Mouse (Mus musculus) hindbrain, postnatal 0 days (tissue): Measurements from ENCODE around the gene Suclg2. TPM values are rescaled to one million over a fixed set of nuclear protein-coding genes. Genes with fewer than 3 reads are reported as not detected.

Experiments used
- ATAC-seq: fragments of 200-750 bp; cut with Nextera tagmentation; 2 replicates; pipeline ENCODE4 v1.8.0; 2017; ENCODE audit warnings: mild to moderate bottlenecking, moderate TSS enrichment, moderate library complexity
- DNase-seq: peaks from one replicate; pipeline ENCODE4 v3.0.0-alpha.2; 2015; ENCODE audit warnings: low spot score
- H3K27ac ChIP-seq: fragments of 300-500 bp; sonication (generic); 2 replicates; pipeline ENCODE4 v1.5.1; 2014; ENCODE audit warnings: mild to moderate bottlenecking
- H3K27me3 ChIP-seq: fragments of 300-500 bp; sonication (generic); 2 replicates; pipeline ENCODE4 v1.6.1; 2014; ENCODE audit warnings: low read length, mixed read lengths; ENCODE audit not compliant: insufficient read depth
- H3K36me3 ChIP-seq: fragments of 300-500 bp; sonication (generic); 2 replicates; pipeline ENCODE4 v1.6.1; 2014; ENCODE audit warnings: low read length, mixed read lengths; ENCODE audit not compliant: insufficient read depth
- H3K4me1 ChIP-seq: fragments of 300-500 bp; sonication (generic); 2 replicates; pipeline ENCODE4 v1.6.1; 2014; ENCODE audit warnings: antibody characterized with exemption, low read length, mixed read lengths; ENCODE audit not compliant: insufficient read depth
- H3K4me2 ChIP-seq: fragments of 300-500 bp; sonication (generic); 2 replicates; pipeline ENCODE4 v1.6.1; 2014; ENCODE audit warnings: low read depth, mild to moderate bottlenecking, low read length, moderate library complexity, mixed read lengths
- H3K4me3 ChIP-seq: fragments of 300-500 bp; sonication (generic); 2 replicates; pipeline ENCODE4 v1.5.1; 2014; ENCODE audit warnings: low read length
- H3K9ac ChIP-seq: fragments of 300-500 bp; sonication (generic); replicated peaks from 2 replicates; pipeline ENCODE4 v1.6.1; 2014; ENCODE audit warnings: mild to moderate bottlenecking, low read length, moderate library complexity, mixed read lengths
- H3K9me3 ChIP-seq: fragments of 300-500 bp; sonication (generic); 2 replicates; pipeline ENCODE4 v1.6.1; 2016; ENCODE audit warnings: low read length, mixed read lengths
- CTCF ChIP-seq: IDR thresholded peaks from 2 replicates; pipeline ENCODE4 v1.5.1; 2016; ENCODE audit warnings: antibody characterized with exemption, control low read depth, low read depth
- WGBS: fragments of 180-500 bp; shearing (Covaris S2); extraction: QIAGEN DNeasy Blood & Tissue Kit; methylation state at CpG from one replicate; pipeline ENCODE4 v1.1.7; 2014; 5-methylcytosine and 5-hydroxymethylcytosine counted together
- polyA plus RNA-seq: library from polyadenylated mRNA; unstranded; fragments of >200 nt; fragmentation: Nextera tagmentation; extraction: Ambion mirVana; gene quantifications from 2 replicates; pipeline ENCODE4 v1.2.1, GENCODE M21; 2015
- total RNA-seq: library from RNA; depleted of rRNA; stranded (reverse); fragments of >200 nt; gene quantifications from 2 replicates; pipeline ENCODE4 v1.2.3, GENCODE M21; 2014

Gene Suclg2
- total and polyA plus RNA-seq, 2 experiments from 2014 or later = 13.9 to 22.6 TPM

DNA sequence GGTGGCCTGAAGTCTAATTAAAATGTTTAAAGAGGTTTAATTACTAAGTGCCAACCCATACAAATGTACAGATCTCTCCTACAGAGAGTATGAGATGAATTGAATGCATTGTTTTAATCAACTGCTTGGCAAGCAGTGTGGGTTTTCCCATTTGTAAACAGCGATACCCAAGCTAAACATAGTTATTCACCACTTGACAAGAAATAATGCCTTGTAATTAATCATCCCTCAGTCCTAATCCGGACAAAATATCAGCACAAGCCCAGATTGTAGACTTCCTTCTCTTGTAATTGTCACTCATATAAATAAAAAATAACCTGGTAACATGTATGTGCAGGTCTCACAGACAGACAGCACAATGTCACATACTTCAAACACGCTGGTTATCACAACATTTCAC lies 183.4 kb downstream of the Suclg2 start:
- 58% methylated on average over 3 of the region's 3 CpGs for WGBS
- no peak for DNase-seq
- TF ChIP-seq CTCF = no peak

DNA sequence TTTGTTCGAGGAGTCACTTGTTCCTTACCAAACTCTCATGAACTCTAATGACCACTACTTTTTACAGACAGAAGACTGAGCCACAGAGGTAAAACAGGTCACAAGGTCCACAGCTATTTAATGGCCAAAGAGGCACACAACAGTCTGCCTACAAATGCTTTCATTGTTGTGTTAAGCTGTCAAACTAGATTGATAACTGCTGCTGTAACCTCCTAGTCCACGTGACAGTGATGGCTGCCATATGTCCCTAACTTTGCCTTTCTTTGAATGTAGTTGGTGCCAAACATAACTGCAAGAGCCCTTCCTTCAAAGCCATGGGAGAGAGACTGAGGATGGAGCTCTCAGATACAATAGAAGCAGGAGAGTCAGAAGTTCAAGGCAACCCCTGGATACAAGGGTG lies 198.8 kb downstream of the Suclg2 start:
- no peak for TF ChIP-seq CTCF
- no peak overlapping the region for H3K4me3 ChIP-seq
- H3K27ac ChIP-seq = no peak overlapping the region
- no peaks in the 10 kb centered on the region for H3K4me1 ChIP-seq
- no peak overlapping the region for H3K4me2 ChIP-seq
- WGBS = 60% methylated on average over 2 of the region's 2 CpGs
- no peak for DNase-seq
- no peaks in the 10 kb centered on the region for H3K9me3 ChIP-seq
- no peaks in the 10 kb centered on the region for H3K36me3 ChIP-seq
- no peak for ATAC-seq
- no peak overlapping the region for H3K9ac ChIP-seq
- H3K27me3 ChIP-seq = no peaks in the 10 kb centered on the region

More for the DNA sequence above, 183.4 kb downstream of the Suclg2 start:
- no peak overlapping the region for H3K27ac ChIP-seq
- H3K4me3 ChIP-seq = no peak overlapping the region
- no peaks in the 10 kb centered on the region for H3K9me3 ChIP-seq
- ATAC-seq = no peak
- no peak overlapping the region for H3K9ac ChIP-seq
- no peak overlapping the region for H3K4me2 ChIP-seq
- no peaks in the 10 kb centered on the region for H3K4me1 ChIP-seq
- H3K27me3 ChIP-seq = no peaks in the 10 kb centered on the region
- no peaks in the 10 kb centered on the region for H3K36me3 ChIP-seq

DNA sequence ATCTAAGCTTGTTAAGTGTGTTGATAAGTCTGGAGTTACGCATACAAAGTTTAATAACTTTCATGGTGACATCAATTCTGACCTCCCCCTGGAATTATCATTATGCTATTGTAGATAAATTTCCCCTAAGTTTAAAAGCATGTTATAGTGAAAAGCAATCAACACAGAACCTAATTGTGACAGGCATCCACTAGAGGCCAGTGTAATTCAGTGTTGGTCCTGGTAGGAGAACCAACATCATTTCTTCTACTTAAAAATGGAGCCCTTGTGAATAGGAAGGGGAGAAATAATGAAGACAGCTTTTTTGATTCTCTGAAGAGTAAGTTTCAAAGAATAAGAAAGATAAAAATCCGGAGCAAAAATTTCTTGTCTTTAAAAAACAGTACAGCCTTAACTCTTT lies 200.2 kb downstream of the Suclg2 start:
- peak; percentile 61 for TF ChIP-seq CTCF
- peak; percentile 36 for DNase-seq
- H3K9ac ChIP-seq = no peak overlapping the region
- H3K27ac ChIP-seq = no peak overlapping the region
- H3K4me1 ChIP-seq = no peaks in the 10 kb centered on the region
- H3K4me3 ChIP-seq = no peak overlapping the region
- no peaks in the 10 kb centered on the region for H3K9me3 ChIP-seq
- H3K27me3 ChIP-seq = no peaks in the 10 kb centered on the region
- ATAC-seq = no peak
- H3K4me2 ChIP-seq = no peak overlapping the region
- WGBS = 76% methylated on average over 2 of the region's 2 CpGs
- H3K36me3 ChIP-seq = no peaks in the 10 kb centered on the region

DNA sequence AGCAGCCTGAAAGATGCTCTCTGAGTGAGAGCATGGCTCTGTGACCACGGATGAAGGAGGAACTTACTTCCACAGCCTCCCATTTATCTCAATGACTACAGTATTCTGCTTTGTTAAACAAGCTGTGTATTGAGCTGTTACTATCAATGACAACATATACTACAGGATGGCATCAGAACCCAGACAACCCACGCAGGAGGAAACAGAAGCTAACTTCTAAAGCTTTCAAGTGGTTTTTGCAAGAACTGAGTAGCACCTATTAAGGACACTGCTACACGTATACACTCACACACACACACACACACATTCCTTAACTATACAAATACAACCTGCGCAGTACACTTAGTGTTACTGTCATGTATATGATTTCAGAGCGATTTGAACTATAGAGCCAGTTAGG lies 202.9 kb downstream of the Suclg2 start:
- H3K36me3 ChIP-seq = no peaks in the 10 kb centered on the region
- ATAC-seq (no peak), DNase-seq (no peak)
- H3K9ac ChIP-seq = no peak overlapping the region
- H3K4me3 ChIP-seq = no peak overlapping the region
- no peaks in the 10 kb centered on the region for H3K4me1 ChIP-seq
- H3K4me2 ChIP-seq = no peak overlapping the region
- H3K9me3 ChIP-seq = no peaks in the 10 kb centered on the region
- TF ChIP-seq CTCF = no peak
- H3K27me3 ChIP-seq = no peaks in the 10 kb centered on the region
- WGBS = 83% methylated on average over 5 of the region's 5 CpGs
- no peak overlapping the region for H3K27ac ChIP-seq

DNA sequence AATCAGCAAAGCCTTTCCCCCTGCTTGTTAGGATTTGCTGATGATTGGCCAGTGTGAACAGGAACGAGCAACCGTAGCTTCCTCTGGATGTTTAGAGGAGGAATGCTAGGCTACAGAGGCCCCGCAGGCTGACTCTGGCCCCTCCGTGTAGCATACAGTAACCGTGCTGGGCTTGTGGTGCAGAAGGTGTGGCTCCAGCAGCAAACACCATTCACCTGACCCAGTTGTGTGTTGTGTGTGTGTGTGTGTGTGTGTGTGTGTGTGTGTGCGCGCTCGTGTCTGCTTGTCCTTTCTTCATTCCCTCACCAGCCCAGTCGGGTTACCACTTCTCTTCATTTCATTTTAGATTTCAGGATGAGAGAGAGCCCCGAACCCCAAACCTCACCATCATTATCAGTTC lies 203.9 kb downstream of the Suclg2 start:
- no peak overlapping the region for H3K4me3 ChIP-seq
- H3K27me3 ChIP-seq = no peaks in the 10 kb centered on the region
- DNase-seq (no peak), ATAC-seq (no peak)
- H3K4me2 ChIP-seq = no peak overlapping the region
- no peaks in the 10 kb centered on the region for H3K4me1 ChIP-seq
- no peak for TF ChIP-seq CTCF
- no peak overlapping the region for H3K27ac ChIP-seq
- no peak overlapping the region for H3K9ac ChIP-seq
- H3K36me3 ChIP-seq = no peaks in the 10 kb centered on the region
- no peaks in the 10 kb centered on the region for H3K9me3 ChIP-seq
- 86% methylated on average over 10 of the region's 10 CpGs for WGBS

DNA sequence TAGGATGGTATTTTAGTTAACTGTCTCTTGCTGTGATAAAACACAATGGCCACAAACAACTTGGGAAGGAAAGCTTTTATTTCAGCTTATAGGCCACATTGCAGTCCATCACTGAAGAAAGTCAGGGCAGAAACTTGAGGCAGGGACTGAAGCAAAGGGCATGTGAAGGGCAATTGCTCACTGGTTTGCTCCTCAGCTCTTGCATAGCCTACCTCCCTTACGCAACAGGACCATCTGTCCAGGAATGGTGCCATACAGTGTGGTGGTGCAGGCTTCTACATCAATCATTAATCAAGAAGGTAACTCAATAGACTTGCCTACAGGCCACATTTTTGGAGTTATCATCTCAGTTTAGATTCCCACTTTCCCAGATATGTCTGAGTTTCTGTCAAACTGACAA lies 206.9 kb downstream of the Suclg2 start:
- 95% methylated on average over 1 of the region's 1 CpGs for WGBS
- Histone ChIP-seq H3K9ac (no peak overlapping the region), H3K4me2 (no peak overlapping the region), H3K36me3 (no peaks in the 10 kb centered on the region), H3K9me3 (no peaks in the 10 kb centered on the region), H3K27ac (no peak overlapping the region), H3K4me1 (no peaks in the 10 kb centered on the region), H3K27me3 (no peaks in the 10 kb centered on the region), H3K4me3 (no peak overlapping the region)
- DNase-seq (no peak), ATAC-seq (no peak)
- no peak for TF ChIP-seq CTCF

DNA sequence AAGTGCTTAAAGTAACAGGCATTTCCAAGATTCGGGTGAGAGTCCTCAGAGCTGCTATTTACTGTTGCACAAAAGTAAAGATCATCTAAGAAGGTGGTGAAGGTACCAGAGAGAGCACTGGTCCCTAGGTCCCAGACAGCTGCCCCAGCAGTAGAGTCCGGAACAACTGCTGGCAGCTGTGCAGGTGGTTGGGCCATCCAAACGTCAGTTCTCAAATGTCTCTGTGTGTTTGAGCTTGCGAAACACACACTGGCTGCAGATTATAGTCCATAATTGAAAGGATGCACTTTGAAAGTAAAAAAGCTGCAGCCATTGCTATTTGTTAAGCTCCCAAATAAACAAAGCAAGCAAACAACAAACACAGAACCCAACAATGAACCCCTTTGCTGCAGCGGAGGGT lies 217.8 kb downstream of the Suclg2 start:
- Histone ChIP-seq H3K4me2 (no peak overlapping the region), H3K27me3 (no peaks in the 10 kb centered on the region), H3K36me3 (no peaks in the 10 kb centered on the region), H3K4me1 (no peaks in the 10 kb centered on the region), H3K9ac (no peak overlapping the region), H3K4me3 (no peak overlapping the region), H3K27ac (no peak overlapping the region), H3K9me3 (no peaks in the 10 kb centered on the region)
- 73% methylated on average over 5 of the region's 5 CpGs for WGBS
- DNase-seq (no peak), ATAC-seq (no peak)
- no peak for TF ChIP-seq CTCF

DNA sequence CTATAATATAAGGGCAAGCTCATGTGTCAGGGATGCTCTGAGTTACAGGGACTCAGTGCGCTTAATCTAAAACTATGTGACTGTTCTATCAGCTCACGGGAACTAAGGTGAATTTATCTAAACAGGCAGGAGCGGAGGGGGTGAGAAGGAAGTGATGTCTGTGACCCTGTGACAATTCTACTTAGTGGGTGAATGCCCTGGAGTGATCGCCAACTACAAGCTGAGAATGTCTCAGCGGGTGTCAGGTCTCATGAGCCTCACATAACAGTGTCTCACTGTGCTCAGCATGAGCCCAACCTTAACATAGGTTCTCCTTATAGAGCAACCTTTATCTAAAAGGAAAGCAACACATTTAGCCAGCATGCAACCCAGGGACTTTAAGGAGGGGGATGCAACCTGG lies 219.0 kb downstream of the Suclg2 start:
- Histone ChIP-seq H3K4me1 (no peaks in the 10 kb centered on the region), H3K27me3 (no peaks in the 10 kb centered on the region), H3K36me3 (no peaks in the 10 kb centered on the region), H3K9ac (no peak overlapping the region), H3K9me3 (no peaks in the 10 kb centered on the region), H3K4me3 (no peak overlapping the region), H3K27ac (no peak overlapping the region), H3K4me2 (no peak overlapping the region)
- no peak for TF ChIP-seq CTCF
- 73% methylated on average over 5 of the region's 5 CpGs for WGBS
- no peak for ATAC-seq
- DNase-seq = no peak
